Mouse (Mus musculus) midbrain, embryonic 14.5 days (tissue): ENCODE results near the gene Tollip. TPM values are rescaled to one million over a fixed set of nuclear protein-coding genes. Genes with fewer than 3 reads are reported as not detected.
"Not testable (repeated sequence)": the region's sequence is repeated elsewhere in the genome, so short reads cannot be mapped to it uniquely, and the experiment has no call there.

Source experiments
- ATAC-seq: fragments of 200-750 bp; cut with Nextera tagmentation; 2 replicates; pipeline ENCODE4 v1.8.0; 2017; ENCODE audit warnings: moderate number of reproducible peaks, moderate library complexity; ENCODE audit not compliant: low FRiP score, low TSS enrichment
- DNase-seq: peaks from one replicate; pipeline ENCODE4 v3.0.0-alpha.2; 2015
- H3K27ac ChIP-seq: fragments of 300-500 bp; sonication (generic); replicated peaks from 2 replicates; pipeline ENCODE4 v1.5.1; 2014; ENCODE audit warnings: mild to moderate bottlenecking, low read depth, low read length, moderate library complexity
- H3K27me3 ChIP-seq: fragments of 300-500 bp; sonication (generic); 2 replicates; pipeline ENCODE4 v1.6.1; 2014; ENCODE audit warnings: low read length, control low read depth, mixed read lengths; ENCODE audit not compliant: control insufficient read depth, insufficient read depth
- H3K36me3 ChIP-seq: fragments of 300-500 bp; sonication (generic); 2 replicates; pipeline ENCODE4 v1.6.1; 2014; ENCODE audit warnings: low read length, control low read depth; ENCODE audit not compliant: control insufficient read depth, insufficient read depth
- H3K4me1 ChIP-seq: fragments of 300-500 bp; sonication (generic); 2 replicates; pipeline ENCODE4 v1.6.1; 2014; ENCODE audit warnings: mild to moderate bottlenecking, antibody characterized with exemption, low read length, control low read depth; ENCODE audit not compliant: control insufficient read depth, insufficient read depth
- H3K4me2 ChIP-seq: fragments of 300-500 bp; sonication (generic); 2 replicates; pipeline ENCODE4 v1.6.1; 2014; ENCODE audit warnings: mild to moderate bottlenecking, low read length, moderate library complexity
- H3K4me3 ChIP-seq: fragments of 300-500 bp; sonication (generic); replicated peaks from 2 replicates; pipeline ENCODE4 v1.5.1; 2014; ENCODE audit warnings: low read depth, low read length
- H3K9ac ChIP-seq: fragments of 300-500 bp; sonication (generic); replicated peaks from 2 replicates; pipeline ENCODE4 v1.6.1; 2014; ENCODE audit warnings: mild to moderate bottlenecking, low read length, moderate library complexity
- H3K9me3 ChIP-seq: fragments of 300-500 bp; sonication (generic); 2 replicates; pipeline ENCODE4 v1.6.1; 2016; ENCODE audit warnings: low read length, control low read depth, mixed read lengths; ENCODE audit not compliant: control insufficient read depth
- WGBS: fragments of 180-500 bp; shearing (Covaris S2); extraction: QIAGEN DNeasy Blood & Tissue Kit; methylation state at CpG from one replicate; pipeline ENCODE4 v1.1.7; 2014; 5-methylcytosine and 5-hydroxymethylcytosine counted together
- polyA plus RNA-seq: library from polyadenylated mRNA; unstranded; fragments of >200 nt; fragmentation: Nextera tagmentation; extraction: Ambion mirVana; gene quantifications from 2 replicates; pipeline ENCODE4 v1.2.1, GENCODE M21; 2014

Tollip gene
- polyA plus RNA-seq, 1 experiment from 2014 or later = 79.7 TPM

GRCm38 (mm10) chr7:141947512-141947911 is 29.2 kb upstream of the Tollip start:
- Histone ChIP-seq H3K4me2 (no peak overlapping the region), H3K27me3 (no peaks in the 10 kb centered on the region), H3K4me1 (peaks cover 40% of the 10 kb centered on the region), H3K36me3 (peaks cover 9% of the 10 kb centered on the region), H3K9me3 (no peaks in the 10 kb centered on the region), H3K9ac (no peak overlapping the region), H3K27ac (no peak overlapping the region), H3K4me3 (no peak overlapping the region)
- no peak for ATAC-seq
- DNase-seq = no peak

DNA sequence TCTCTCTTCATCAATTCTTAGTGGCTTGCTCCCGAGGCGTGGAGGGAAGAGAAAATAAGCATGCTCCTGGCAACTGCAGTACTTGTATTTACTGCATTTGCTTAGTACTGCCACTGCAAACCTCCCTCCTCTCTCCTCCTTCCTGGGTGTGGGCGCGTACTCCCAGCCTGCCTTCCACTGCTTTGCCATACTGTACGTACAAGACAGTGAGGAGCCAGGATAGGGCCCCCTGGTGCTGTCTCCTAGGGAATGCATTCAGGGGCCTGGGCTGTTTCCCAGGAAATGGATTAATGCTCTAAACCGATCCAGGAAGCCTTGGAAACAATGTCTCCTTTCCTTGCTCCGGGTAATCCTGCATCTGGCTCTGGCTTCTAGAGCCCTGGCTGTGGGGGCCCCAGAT is 27.6 kb upstream of the Tollip start:
- H3K4me2 ChIP-seq = peak overlapping the region; percentile 27
- DNase-seq = peak; percentile 87
- 0 out of 2 replicates have a peak overlapping the region, but pooled peaks have one; percentile 9 for H3K9ac ChIP-seq
- peak; percentile 40; the same call in 1 of the 2 replicates for ATAC-seq
- no peaks in the 10 kb centered on the region for H3K36me3 ChIP-seq
- peak overlapping the region; percentile 67 for H3K27ac ChIP-seq
- H3K9me3 ChIP-seq = no peaks in the 10 kb centered on the region
- WGBS = 1% methylated on average over 7 of the region's 7 CpGs
- peak overlapping the region; percentile 0; the same call in 1 of the 2 replicates for H3K4me3 ChIP-seq
- H3K4me1 ChIP-seq = peaks cover 24% of the 10 kb centered on the region
- H3K27me3 ChIP-seq = no peaks in the 10 kb centered on the region

DNA sequence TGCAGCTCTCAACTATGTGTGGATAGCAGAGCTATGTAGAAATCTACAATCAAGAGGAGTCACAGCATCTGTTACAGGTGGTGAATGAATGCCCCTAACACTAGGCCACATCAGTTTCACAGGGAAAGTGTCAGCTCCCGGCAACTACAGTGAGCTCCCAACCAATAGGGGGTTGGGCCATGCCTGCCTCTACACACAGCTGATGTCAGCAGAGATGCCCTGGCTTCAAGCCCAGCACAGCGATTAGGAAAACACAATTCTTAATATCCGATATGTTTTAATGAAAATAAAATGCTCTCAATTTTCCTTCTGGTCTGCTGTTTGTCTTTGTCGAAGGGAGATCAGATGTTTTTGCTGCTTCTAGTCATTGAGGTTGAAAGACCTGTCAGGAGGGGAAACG is 25.1 kb upstream of the Tollip start:
- WGBS = 79% methylated on average over 5 of the region's 5 CpGs
- Histone ChIP-seq H3K4me1 (peaks cover 20% of the 10 kb centered on the region), H3K27ac (no peak overlapping the region), H3K27me3 (no peaks in the 10 kb centered on the region), H3K36me3 (no peaks in the 10 kb centered on the region), H3K9me3 (no peaks in the 10 kb centered on the region), H3K4me2 (no peak overlapping the region), H3K9ac (no peak overlapping the region), H3K4me3 (no peak overlapping the region)
- DNase-seq (no peak), ATAC-seq (no peak)

- H3K27me3 ChIP-seq = no peaks in the 10 kb centered on the region
- H3K4me1 ChIP-seq = peaks cover 10% of the 10 kb centered on the region
- H3K36me3 ChIP-seq = no peaks in the 10 kb centered on the region
- DNase-seq (no peak), ATAC-seq (no peak)
- no peak overlapping the region for H3K9ac ChIP-seq
- WGBS = 73% methylated on average over 6 of the region's 6 CpGs
- peak overlapping the region; percentile 79 for H3K27ac ChIP-seq
- no peak overlapping the region for H3K4me2 ChIP-seq
- no peaks in the 10 kb centered on the region for H3K9me3 ChIP-seq
- no peak overlapping the region for H3K4me3 ChIP-seq
These were observed 16.6 kb upstream of the Tollip start for GRCm38 (mm10) chr7:141934951-141935350.

- H3K9ac ChIP-seq = no peak overlapping the region
- no peaks in the 10 kb centered on the region for H3K9me3 ChIP-seq
- DNase-seq (peak; percentile 74), ATAC-seq (peak; percentile 77; the same call in 1 of the 2 replicates)
- no peak overlapping the region for H3K4me2 ChIP-seq
- H3K27me3 ChIP-seq = no peaks in the 10 kb centered on the region
- H3K27ac ChIP-seq = peak overlapping the region; percentile 79
- whole genome bisulfite sequencing = 31% methylated on average over 7 of the region's 7 CpGs
- H3K36me3 ChIP-seq = no peaks in the 10 kb centered on the region
- H3K4me3 ChIP-seq = no peak overlapping the region
- H3K4me1 ChIP-seq = peaks cover 10% of the 10 kb centered on the region
These were observed 16.0 kb upstream of the Tollip start for GRCm38 (mm10) chr7:141934128-141934898.

- no peak for ATAC-seq
- no peak overlapping the region for H3K27ac ChIP-seq
- H3K4me2 ChIP-seq = no peak overlapping the region
- 78% methylated on average over 10 of the region's 10 CpGs for WGBS
- H3K4me3 ChIP-seq = no peak overlapping the region
- H3K36me3 ChIP-seq = no peaks in the 10 kb centered on the region
- no peak for DNase-seq
- no peaks in the 10 kb centered on the region for H3K27me3 ChIP-seq
- H3K9ac ChIP-seq = no peak overlapping the region
- no peaks in the 10 kb centered on the region for H3K9me3 ChIP-seq
- H3K4me1 ChIP-seq = 0 out of 2 replicates have a peak, but pooled peaks cover 3% of the 10 kb centered on the region
These were observed 10.3 kb upstream of the Tollip start for GRCm38 (mm10) chr7:141928642-141929041.

- H3K27me3 ChIP-seq = no peaks in the 10 kb centered on the region
- WGBS = 5% methylated on average over 7 of the region's 7 CpGs
- ATAC-seq = no peak
- DNase-seq = peak; percentile 91
- no peak overlapping the region for H3K4me3 ChIP-seq
- H3K36me3 ChIP-seq = no peaks in the 10 kb centered on the region
- no peaks in the 10 kb centered on the region for H3K9me3 ChIP-seq
- no peak overlapping the region for H3K9ac ChIP-seq
- 0 out of 2 replicates have a peak, but pooled peaks cover 3% of the 10 kb centered on the region for H3K4me1 ChIP-seq
- H3K4me2 ChIP-seq = no peak overlapping the region
- H3K27ac ChIP-seq = no peak overlapping the region
These were observed 6.6 kb upstream of the Tollip start for GRCm38 (mm10) chr7:141924917-141925316.

- not testable (repeated sequence) for H3K27ac ChIP-seq, H3K27me3 ChIP-seq, H3K36me3 ChIP-seq, H3K4me1 ChIP-seq, ATAC-seq, H3K9me3 ChIP-seq, DNase-seq, H3K4me2 ChIP-seq, H3K4me3 ChIP-seq, H3K9ac ChIP-seq
- 96% methylated on average over 17 of the region's 17 CpGs for WGBS
These were observed 5.8 kb upstream of the Tollip start for GRCm38 (mm10) chr7:141924121-141924520.

DNA sequence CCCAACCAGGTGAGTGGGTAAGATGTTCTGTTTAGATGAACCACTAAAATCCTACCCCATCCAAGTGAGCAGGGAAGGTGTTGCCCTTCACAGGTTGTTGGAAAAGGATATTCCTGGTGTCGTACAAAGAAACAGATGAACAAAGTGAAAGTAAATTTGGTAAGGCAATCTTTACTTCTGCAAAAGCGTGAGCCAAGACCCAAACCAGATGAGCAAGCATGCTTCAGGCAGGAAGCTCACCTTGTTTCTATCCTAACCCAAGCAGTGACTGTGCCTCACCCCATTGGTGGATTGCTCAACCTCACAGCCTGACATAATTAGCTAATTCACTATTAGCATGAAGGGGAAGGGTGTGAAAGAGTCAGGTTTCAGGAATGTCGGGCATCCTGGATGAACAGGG is 7.0 kb downstream of the Tollip start:
- Histone ChIP-seq H3K4me3 (no peak overlapping the region), H3K9ac (no peak overlapping the region), H3K27me3 (peaks cover 8% of the 10 kb centered on the region; the same call in 1 of the 2 replicates), H3K9me3 (no peaks in the 10 kb centered on the region), H3K36me3 (no peaks in the 10 kb centered on the region), H3K4me2 (no peak overlapping the region), H3K4me1 (peaks cover 10% of the 10 kb centered on the region), H3K27ac (no peak overlapping the region)
- ATAC-seq = no peak
- WGBS = 75% methylated on average over 3 of the region's 3 CpGs
- DNase-seq = no peak
